Mouse (Mus musculus) MEL (cell line): Measurements from ENCODE around the gene Gm42957.

Source experiments
- CTCF ChIP-seq, 3 experiments: IDR thresholded peaks in 2 of 3; conservative IDR thresholded peaks in 1 of 3; 2 replicates each; pipeline ENCODE4 v1.5.1; 2011 to 2012; ENCODE audit warnings: low read length in 3 of 3, low read depth in 2 of 3, mild to moderate bottlenecking in 2 of 3, improper control_type of control experiment in 1 of 3, inconsistent platforms in 1 of 3, mixed read lengths in 1 of 3, moderate library complexity in 1 of 3; ENCODE audit not compliant: control insufficient read depth in 1 of 3, insufficient read depth in 1 of 3, poor library complexity in 1 of 3, severe bottlenecking in 1 of 3
- EP300 ChIP-seq, 2 experiments: IDR thresholded peaks; 2 replicates each; pipeline ENCODE4 v1.6.1; 2011; ENCODE audit warnings: improper control_type of control experiment in 2 of 2, low read length in 2 of 2, low read depth in 1 of 2, mild to moderate bottlenecking in 1 of 2
- ETS1 ChIP-seq: IDR thresholded peaks from 2 replicates; pipeline ENCODE4 v1.6.1; 2012; ENCODE audit warnings: low read depth, mild to moderate bottlenecking, inconsistent platforms, low read length, improper control_type of control experiment, moderate library complexity
- GABPA ChIP-seq: IDR thresholded peaks from 2 replicates; pipeline ENCODE4 v1.6.1; 2012; ENCODE audit warnings: low read depth, mild to moderate bottlenecking, inconsistent platforms, low read length, improper control_type of control experiment, moderate library complexity
- NELFE ChIP-seq: IDR thresholded peaks from 2 replicates; pipeline ENCODE4 v1.6.1; 2011; ENCODE audit warnings: low read depth, low read length, improper control_type of control experiment
- NRF1 ChIP-seq: IDR thresholded peaks from 2 replicates; pipeline ENCODE4 v1.6.1; 2014; ENCODE audit warnings: low read depth, mild to moderate bottlenecking, inconsistent platforms, low read length, improper control_type of control experiment, moderate library complexity; ENCODE audit not compliant: poor library complexity, insufficient read depth, severe bottlenecking
- POLR2A ChIP-seq, 2 experiments: IDR thresholded peaks; 2 replicates each; pipeline ENCODE4 v1.6.1; 2011 to 2012; ENCODE audit warnings: low read length in 2 of 2, mild to moderate bottlenecking in 2 of 2, control low read depth in 1 of 2, improper control_type of control experiment in 1 of 2, low read depth in 1 of 2, moderate library complexity in 1 of 2; ENCODE audit not compliant: control insufficient read depth in 1 of 2, insufficient read depth in 1 of 2, poor library complexity in 1 of 2
- POLR2AphosphoS5 ChIP-seq: IDR thresholded peaks from 2 replicates; pipeline ENCODE4 v1.6.1; 2012; ENCODE audit warnings: low read depth, borderline replicate concordance, mild to moderate bottlenecking, inconsistent platforms, low read length, moderate library complexity, mixed read lengths
- RCOR1 ChIP-seq: IDR thresholded peaks from 2 replicates; pipeline ENCODE4 v1.6.1; 2012; ENCODE audit warnings: low read depth, mild to moderate bottlenecking, inconsistent platforms, low read length, improper control_type of control experiment
- SIN3A ChIP-seq: IDR thresholded peaks from 2 replicates; pipeline ENCODE4 v1.6.1; 2012; ENCODE audit warnings: low read length, improper control_type of control experiment, inconsistent platforms
- ZMIZ1 ChIP-seq: IDR thresholded peaks from 2 replicates; pipeline ENCODE4 v1.6.1; 2012; ENCODE audit warnings: low read depth, mild to moderate bottlenecking, inconsistent platforms, low read length, improper control_type of control experiment, moderate library complexity
- ZNF384 ChIP-seq: IDR thresholded peaks from 2 replicates; pipeline ENCODE4 v1.6.1; 2012; ENCODE audit warnings: low read depth, mild to moderate bottlenecking, inconsistent platforms, low read length, improper control_type of control experiment

DNA sequence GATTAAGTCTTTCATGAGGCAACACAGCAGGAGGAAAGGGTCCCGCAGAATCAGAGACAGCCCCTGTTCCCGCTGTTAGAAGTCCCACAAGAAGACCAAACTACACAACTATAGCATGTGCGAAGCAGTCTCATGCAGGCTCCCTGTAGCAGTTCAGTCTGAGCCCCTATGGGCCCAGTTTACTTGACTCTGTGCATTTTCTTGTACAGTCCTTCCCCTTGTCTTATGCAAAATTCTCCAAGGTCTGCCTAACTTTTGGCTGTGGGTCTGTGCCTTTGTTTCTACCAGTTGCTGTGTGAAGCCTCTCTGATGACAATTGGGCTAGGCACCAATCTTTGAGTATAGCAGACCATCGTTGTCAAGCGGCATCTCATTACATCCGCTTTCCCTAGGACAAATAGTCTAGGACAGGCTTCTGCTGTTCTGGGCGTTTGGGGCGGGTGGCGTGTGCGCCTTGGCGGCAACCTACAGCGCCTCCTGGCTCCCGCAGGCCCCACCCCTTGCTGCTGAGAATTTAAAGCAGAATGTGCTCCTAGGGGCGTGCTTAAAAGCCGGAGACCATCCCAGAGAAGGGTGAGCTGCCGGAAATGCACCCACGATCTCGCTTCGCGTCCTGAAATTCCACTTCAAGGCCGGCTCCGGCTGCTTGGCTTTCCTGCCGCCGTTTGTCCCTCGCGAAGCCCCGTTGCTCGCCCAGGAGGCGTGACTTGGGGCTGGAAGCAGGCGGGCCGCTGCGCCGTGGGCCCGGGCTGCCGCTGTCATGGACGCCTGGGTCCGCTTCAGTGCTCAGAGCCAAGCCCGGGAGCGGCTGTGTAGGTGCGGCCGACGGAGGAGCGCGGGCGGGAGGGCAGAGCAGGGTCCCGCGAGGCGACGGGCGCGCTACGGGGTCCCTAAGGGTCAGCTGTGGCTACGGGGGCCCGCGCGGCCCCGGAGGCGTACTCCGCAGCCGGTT is at the start of gene Gm42957, which contains the start of gene Pex11b:
- 0 out of 2 replicates have a peak, but pooled peaks have one; percentile 22 for TF ChIP-seq NRF1
- TF ChIP-seq ZMIZ1: peak; percentile 90
- TF ChIP-seq EP300 (IDR thresholded peaks at IDR 0.05; ENCODE audit: low read depth in 1 of 2, low read length in 2 of 2): peak in 1 of 2 experiments; percentile 47; a peak in 1 of 4 replicates
- peak; percentile 89 to 95 for TF ChIP-seq POLR2A (IDR thresholded peaks at IDR 0.05; ENCODE audit: control insufficient read depth in 1 of 2, insufficient read depth in 1 of 2, low read depth in 1 of 2, low read length in 2 of 2, poor library complexity in 1 of 2)
- peak; percentile 58; the same call in 1 of the 2 replicates for TF ChIP-seq ETS1
- TF ChIP-seq RCOR1: no peak
- TF ChIP-seq ZNF384: no peak
- peak in 2 of 3 experiments; percentile 48 to 49; a peak in 5 of 6 replicates for TF ChIP-seq CTCF (IDR thresholded peaks at IDR 0.05 in 2 of 3, conservative IDR thresholded peaks at IDR 0.05 in 1 of 3; ENCODE audit: control insufficient read depth in 1 of 3, insufficient read depth in 1 of 3, low read depth in 2 of 3, low read length in 3 of 3, poor library complexity in 1 of 3, severe bottlenecking in 1 of 3)
- TF ChIP-seq GABPA: 0 out of 2 replicates have a peak, but pooled peaks have one; percentile 39
- TF ChIP-seq NELFE: peak; percentile 88
- TF ChIP-seq SIN3A: peak; percentile 98
- peak; percentile 34; the same call in 1 of the 2 replicates for TF ChIP-seq POLR2AphosphoS5
